Mouse (Mus musculus): ENCODE data around the gene Gm15262. TPM values are rescaled to one million over a fixed set of nuclear protein-coding genes. Genes with fewer than 3 reads are reported as not detected.

Gene Gm15262
- polyA plus RNA-seq, 1 experiment, result 1.5 TPM

- Histone ChIP-seq H3K27me3 (ENCODE audit: control insufficient read depth, insufficient read depth, low read length) (no peaks in the 10 kb centered on the region), H3K4me3 (ENCODE audit: control insufficient read depth, low read depth, low read length) (no peak overlapping the region), H3K36me3 (ENCODE audit: control insufficient read depth, insufficient read depth, low read length) (no peaks in the 10 kb centered on the region), H3K4me1 (ENCODE audit: control insufficient read depth, insufficient read depth, low read length) (no peaks in the 10 kb centered on the region), H3K27ac (ENCODE audit: control insufficient read depth, insufficient read depth, low read depth, low read length) (no peak overlapping the region)
- TF ChIP-seq POLR2A (IDR thresholded peaks at IDR 0.05; ENCODE audit: control insufficient read depth, low read depth, low read length) (no peak), CTCF (IDR thresholded peaks at IDR 0.05; ENCODE audit: control insufficient read depth, insufficient read depth, insufficient replicate concordance, low read depth, low read length) (no peak)
Observed at GRCm38 (mm10) chrX:161399110-161399509, 111.9 kb downstream of the Gm15262 start.

GRCm38 (mm10) chrX:161411151-161411550 lies 123.9 kb downstream of the Gm15262 start:
- Histone ChIP-seq H3K36me3 (ENCODE audit: control insufficient read depth, insufficient read depth, low read length) (no peaks in the 10 kb centered on the region), H3K4me3 (ENCODE audit: control insufficient read depth, low read depth, low read length) (no peak overlapping the region), H3K27ac (ENCODE audit: control insufficient read depth, insufficient read depth, low read depth, low read length) (no peak overlapping the region), H3K27me3 (ENCODE audit: control insufficient read depth, insufficient read depth, low read length) (no peaks in the 10 kb centered on the region), H3K4me1 (ENCODE audit: control insufficient read depth, insufficient read depth, low read length) (no peaks in the 10 kb centered on the region)
- TF ChIP-seq POLR2A (IDR thresholded peaks at IDR 0.05; ENCODE audit: control insufficient read depth, low read depth, low read length) (no peak), CTCF (IDR thresholded peaks at IDR 0.05; ENCODE audit: control insufficient read depth, insufficient read depth, insufficient replicate concordance, low read depth, low read length) (no peak)

Other genes with a start within 250 kb of the Gm15262 start
- gene Scml2, start 170.3 kb upstream of the Gm15262 start, polyA plus RNA-seq (2012; rRNA removed), result 4.5 and 7.1 TPM in 2 replicates